In genomic region chr1:192088011-192088410, GRCm38 (mm10) we compare ENCODE assay signal across 31 mouse cellular contexts. TPM values are rescaled to one million over a fixed set of nuclear protein-coding genes. Genes with fewer than 3 reads are reported as not detected.
DNase-seq lines count a peak whose midpoint lies in the region; ATAC-seq and TF ChIP-seq lines count a peak whose summit lies in the region.
"Had no signal": no experiment of that assay in that cellular context is flagged by ENCODE, and none has a peak within 500 bp of the region (broad histone marks: within the 10 kb centered on the region; RNA-seq: fewer than 3 reads in every experiment).

No protein-coding gene starts in this region.

- no peak for TF ChIP-seq EP300 in liver, postnatal 0 days (IDR thresholded peaks at IDR 0.05; ENCODE audit: low read depth)

- H3K4me2 ChIP-seq in liver, postnatal 0 days (ENCODE audit: low read depth, low read length), result no peak overlapping the region
- no peak overlapping the region for H3K4me2 ChIP-seq in liver, embryonic 11.5 days
- H3K4me2 ChIP-seq: embryonic facial prominence, embryonic 12.5 days; heart, embryonic 13.5 days; hindbrain, embryonic 15.5 days; limb, embryonic 13.5 days; liver, embryonic 12.5 days; midbrain, embryonic 13.5 days; neural tube, embryonic 13.5 days; stomach, embryonic 15.5 days had no signal

- WGBS in liver, postnatal 0 days (ENCODE audit: insufficient replicate concordance), result 79% methylated on average over 4 of the region's 4 CpGs
- 81% methylated on average over 4 of the region's 4 CpGs for WGBS in liver, embryonic 11.5 days

- H3K36me3 ChIP-seq in liver, postnatal 0 days (replicated peaks; ENCODE audit: insufficient read depth, low read length), result no peaks in the 10 kb centered on the region
- H3K36me3 ChIP-seq in liver, embryonic 11.5 days (ENCODE audit: control insufficient read depth, insufficient read depth, low read length), result no peaks in the 10 kb centered on the region
- H3K36me3 ChIP-seq: embryonic facial prominence, embryonic 12.5 days; hindbrain, embryonic 10.5 days; hindbrain, embryonic 15.5 days; limb, embryonic 13.5 days; midbrain, embryonic 13.5 days; neural tube, embryonic 13.5 days; stomach, embryonic 15.5 days had no signal

- DNase-seq in gastrocnemius, adult 2 months, result peak; percentile 44
- DNase-seq in gastrocnemius, postnatal 14 days, result no peak
- DNase-seq in liver, postnatal 0 days, result peak; percentile 7
- DNase-seq in liver, embryonic 11.5 days (ENCODE audit: low spot score), result no peak
- DNase-seq in A20 (ENCODE audit: low read depth, low spot score), result peak; percentile 42
- DNase-seq in adipocyte (ENCODE audit: low spot score), result peak; percentile 86
- no peak for DNase-seq in T-cell, adult 2 months (ENCODE audit: low spot score)
- DNase-seq: cerebellum, adult 11 months; cerebellum, adult 9-10 months; cerebellum, postnatal 36 days; embryo, embryonic 11 days; kidney, adult 11 months; kidney, postnatal 14 days; lung, adult 18-20 months; lung, postnatal 14 days; right cerebral cortex, postnatal 4 days; thymus, postnatal 25 days had no signal

- intact Hi-C loops in gastrocnemius, adult 2 months (cut with DNase I), result no loop called here
- intact Hi-C loops in gastrocnemius, postnatal 14 days (cut with DNase I; ENCODE audit: low total_unique reads), result no loop called here

- H3K27ac ChIP-seq in gastrocnemius, adult 2 months, result 0 out of 2 replicates have a peak overlapping the region, but pooled peaks have one; percentile 17
- H3K27ac ChIP-seq in liver, postnatal 0 days (ENCODE audit: low read depth), result no peak overlapping the region
- H3K27ac ChIP-seq in liver, embryonic 11.5 days (ENCODE audit: low read depth, low read length), result no peak overlapping the region
- H3K27ac ChIP-seq: embryonic facial prominence, embryonic 12.5 days; heart, adult 2 months; heart, embryonic 13.5 days; hindbrain, embryonic 10.5 days; hindbrain, embryonic 15.5 days; left cerebral cortex, adult 2 months; limb, embryonic 13.5 days; liver, embryonic 12.5 days; midbrain, embryonic 13.5 days; neural tube, embryonic 13.5 days; stomach, embryonic 15.5 days had no signal

- TF ChIP-seq CTCF in gastrocnemius, adult 2 months (IDR thresholded peaks at IDR 0.05), result no peak
- TF ChIP-seq CTCF in liver, postnatal 0 days (IDR thresholded peaks at IDR 0.05; ENCODE audit: low read depth), result no peak

- no peaks in the 10 kb centered on the region for H3K27me3 ChIP-seq in liver, postnatal 0 days (ENCODE audit: insufficient read depth, low read length)
- no peaks in the 10 kb centered on the region for H3K27me3 ChIP-seq in liver, embryonic 11.5 days (replicated peaks; ENCODE audit: control insufficient read depth, insufficient read depth, low read length)
- H3K27me3 ChIP-seq: CH12.LX; stomach, embryonic 15.5 days had no signal

- H3K4me3 ChIP-seq in gastrocnemius, adult 2 months, result no peak overlapping the region
- no peak overlapping the region for H3K4me3 ChIP-seq in liver, postnatal 0 days (ENCODE audit: low read depth, low read length)
- H3K4me3 ChIP-seq in liver, embryonic 11.5 days (ENCODE audit: low read depth, low read length), result no peak overlapping the region
- H3K4me3 ChIP-seq: embryonic facial prominence, embryonic 12.5 days; heart, adult 2 months; heart, embryonic 13.5 days; hindbrain, embryonic 10.5 days; hindbrain, embryonic 15.5 days; left cerebral cortex, adult 2 months; limb, embryonic 13.5 days; liver, embryonic 12.5 days; midbrain, embryonic 13.5 days; neural tube, embryonic 13.5 days; stomach, embryonic 15.5 days had no signal

- no peaks in the 10 kb centered on the region for H3K9me3 ChIP-seq in liver, postnatal 0 days (ENCODE audit: low read length)
- H3K9me3 ChIP-seq in liver, embryonic 11.5 days (ENCODE audit: control insufficient read depth, low read length), result no peaks in the 10 kb centered on the region
- H3K9me3 ChIP-seq: embryonic facial prominence, embryonic 12.5 days; heart, embryonic 13.5 days; hindbrain, embryonic 10.5 days; hindbrain, embryonic 15.5 days; limb, embryonic 13.5 days; liver, embryonic 12.5 days; midbrain, embryonic 13.5 days; neural tube, embryonic 13.5 days; stomach, embryonic 15.5 days had no signal

- no peak for ATAC-seq in liver, postnatal 0 days
- ATAC-seq in liver, embryonic 11.5 days (replicated peaks; ENCODE audit: low FRiP score), result no peak
- ATAC-seq: forebrain, embryonic 14.5 days; inflammation-experienced regulatory T-cells, adult 6 months; liver, embryonic 12.5 days; midbrain, embryonic 13.5 days had no signal

- H3K9ac ChIP-seq in liver, postnatal 0 days (replicated peaks), result no peak overlapping the region
- H3K9ac ChIP-seq in liver, embryonic 11.5 days (ENCODE audit: low read depth, low read length), result no peak overlapping the region
- H3K9ac ChIP-seq: embryonic facial prominence, embryonic 12.5 days; heart, embryonic 13.5 days; hindbrain, embryonic 15.5 days; limb, embryonic 13.5 days; liver, embryonic 12.5 days; midbrain, embryonic 13.5 days; neural tube, embryonic 13.5 days; stomach, embryonic 15.5 days had no signal

- H3K4me1 ChIP-seq in liver, postnatal 0 days (ENCODE audit: insufficient read depth), result peaks cover 25% of the 10 kb centered on the region
- peaks cover 15% of the 10 kb centered on the region for H3K4me1 ChIP-seq in liver, embryonic 11.5 days (replicated peaks; ENCODE audit: control insufficient read depth, insufficient read depth, low read length)

RNA-seq across cellular contexts. Expression of gene Traf5, which starts 4.3 kb away (rescaled TPM):
- 1 to 10 TPM; 2.7 to 2.8 TPM for total RNA-seq in gastrocnemius, adult 2 months (2021)
- 1 to 10 TPM; 3.6 to 5.6 TPM for total RNA-seq in gastrocnemius, postnatal 14 days (2021)
- 3.4 and 4.2 TPM in 2 replicates for polyA plus RNA-seq in liver, postnatal 0 days (2015; fragmentation: Nextera tagmentation; extraction: Ambion mirVana)
- 10.6 and 15.5 TPM in 2 replicates for polyA plus RNA-seq in liver, embryonic 11.5 days (2014; fragmentation: Nextera tagmentation; extraction: Ambion mirVana)

RNA-seq across cellular contexts. Expression of gene Rcor3, which starts 49.9 kb away (rescaled TPM):
- 10 to 100 TPM; 27.1 to 29.8 TPM for total RNA-seq in gastrocnemius, adult 2 months (2021)
- total RNA-seq in gastrocnemius, postnatal 14 days (2021), result 10 to 100 TPM; 17.5 to 19.8 TPM
- polyA plus RNA-seq in liver, postnatal 0 days (2015; fragmentation: Nextera tagmentation; extraction: Ambion mirVana), result 6.2 and 7.2 TPM in 2 replicates
- 14.8 and 15.0 TPM in 2 replicates for polyA plus RNA-seq in liver, embryonic 11.5 days (2014; fragmentation: Nextera tagmentation; extraction: Ambion mirVana)

Comparison
In these comparisons a context has a peak if more than half of its experiments do, and no peak if none do; other contexts are left out.
1. DNase-seq: peak in gastrocnemius, adult 2 months (single experiment), liver, postnatal 0 days (single experiment), A20 (single experiment) and adipocyte (single experiment); none in gastrocnemius, postnatal 14 days (single experiment), liver, embryonic 11.5 days (single experiment) and T-cell, adult 2 months (single experiment).